Mouse (Mus musculus) kidney, adult 11 months (tissue): ENCODE data around the gene Fam198b.
A peak's percentile ranks its signal among the peaks of the same experiment; 100 is the strongest.

Experiments
- DNase-seq: peaks from one replicate; pipeline ENCODE4 v3.0.0; 2022

Gene Fam198b

DNA sequence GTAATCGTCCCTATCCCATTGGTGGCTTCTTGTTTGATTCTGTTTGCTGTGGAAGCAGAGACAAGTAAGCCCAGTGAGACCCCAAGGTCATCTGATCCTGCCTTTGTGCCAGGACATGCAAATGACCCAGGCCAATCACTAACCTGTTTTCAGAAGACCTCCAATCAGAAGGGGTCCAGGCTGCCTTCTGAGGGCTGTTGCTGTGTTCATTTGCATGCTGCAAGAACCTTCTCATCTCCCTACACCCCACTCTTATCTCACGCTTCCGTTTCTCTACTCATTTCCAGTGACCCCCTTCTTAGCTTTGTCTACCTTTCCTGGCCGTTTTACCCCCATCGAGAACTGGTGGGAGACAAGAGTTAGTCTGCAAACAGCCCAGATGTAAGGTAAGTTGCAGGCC is at the start of gene Fam198b:
Gene Fam198b, plus strand, starts transcription at position 229 of the 400 bp plus-strand sequence.
- DNase-seq = no peak

- DNase-seq = no peak
These were observed 45.6 kb upstream of the Fam198b start for GRCm38 (mm10) chr3:79838751-79839150.

DNA sequence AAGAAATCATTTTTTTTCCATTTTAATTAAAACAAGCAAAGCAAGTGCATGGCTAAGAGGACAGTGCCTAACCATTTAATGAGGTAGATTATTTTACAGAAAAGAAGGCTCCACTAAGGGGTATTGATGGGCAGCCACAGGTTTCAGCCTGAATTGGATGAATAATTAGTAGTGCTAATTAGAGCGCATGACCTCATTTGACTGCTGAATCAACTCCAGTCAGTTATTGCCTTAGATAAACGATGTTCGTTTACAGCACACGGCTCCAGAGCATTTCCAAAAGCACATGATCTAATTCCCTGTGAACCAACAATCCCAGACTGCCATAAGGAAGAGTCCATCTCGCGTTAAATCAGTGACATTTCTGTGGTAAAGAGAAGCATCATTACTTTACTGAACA is 42.9 kb upstream of the Fam198b start:
- DNase-seq = no peak

- peak; percentile 70 for DNase-seq
These were observed 42.2 kb upstream of the Fam198b start for GRCm38 (mm10) chr3:79842165-79842564.

- DNase-seq = peak; percentile 81
These were observed 41.7 kb upstream of the Fam198b start for GRCm38 (mm10) chr3:79842616-79843016.

DNA sequence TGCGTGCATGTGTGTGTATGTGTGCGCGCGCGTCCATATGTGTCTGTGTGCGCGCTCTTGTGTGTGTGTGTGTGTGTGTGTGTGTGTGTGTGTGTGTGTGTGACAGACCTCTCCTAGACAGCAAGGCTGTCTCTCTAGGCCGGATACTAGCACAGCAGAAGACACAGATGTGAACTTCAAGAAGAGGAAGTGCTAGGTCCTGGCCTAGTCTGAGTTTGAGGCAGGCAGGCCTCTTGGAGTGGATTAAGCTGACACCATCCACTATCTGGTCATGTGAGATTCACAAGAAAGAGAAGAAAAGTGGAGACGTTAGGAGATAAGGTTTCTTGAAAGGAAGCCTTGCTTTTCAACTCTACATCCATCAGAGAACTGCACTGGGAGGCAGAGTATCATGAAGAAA is 40.3 kb upstream of the Fam198b start:
- no peak for DNase-seq

DNA sequence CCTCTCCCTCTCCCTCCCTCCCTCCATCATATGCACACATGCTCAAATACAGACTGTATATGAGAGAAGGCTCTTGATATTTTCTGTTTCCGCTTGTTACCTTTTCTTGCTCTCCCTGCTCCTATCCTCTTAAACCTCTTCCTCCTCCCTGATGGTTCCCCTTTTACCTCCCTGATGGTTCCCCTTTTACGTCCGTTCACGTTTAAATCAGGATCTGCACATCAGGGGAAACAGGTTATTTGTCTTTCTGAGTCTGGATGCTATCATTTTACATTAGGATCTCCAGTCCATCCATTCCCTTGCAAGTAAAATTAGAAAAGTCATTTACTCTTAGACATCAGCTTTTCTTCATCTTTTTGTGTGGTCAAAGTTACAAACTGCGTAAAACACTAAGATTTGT is 37.7 kb upstream of the Fam198b start:
- DNase-seq = no peak

GRCm38 (mm10) chr3:79848841-79849240 is 35.5 kb upstream of the Fam198b start:
- DNase-seq = no peak

- DNase-seq = peak; percentile 78
These were observed 34.7 kb upstream of the Fam198b start for GRCm38 (mm10) chr3:79849621-79850020.

DNA sequence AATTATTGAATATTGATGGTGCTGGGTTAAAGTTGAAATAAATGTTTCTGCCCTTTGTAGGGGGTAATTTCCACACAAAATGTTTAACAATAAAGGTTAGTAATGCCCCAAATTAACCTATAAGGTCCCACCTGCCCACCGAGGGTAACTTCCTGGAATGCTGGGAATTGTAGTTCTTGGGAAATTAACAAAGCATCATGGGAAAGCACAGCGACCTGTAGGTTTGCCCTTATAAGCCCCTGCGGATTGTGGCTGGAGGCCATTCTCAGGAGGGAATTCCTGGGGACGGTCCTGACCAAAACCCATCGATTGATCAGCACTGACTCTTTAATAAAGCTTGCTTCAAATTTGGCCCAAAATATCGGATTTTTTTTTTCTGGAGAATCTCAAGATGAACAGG is 33.7 kb upstream of the Fam198b start:
- DNase-seq = no peak

DNA sequence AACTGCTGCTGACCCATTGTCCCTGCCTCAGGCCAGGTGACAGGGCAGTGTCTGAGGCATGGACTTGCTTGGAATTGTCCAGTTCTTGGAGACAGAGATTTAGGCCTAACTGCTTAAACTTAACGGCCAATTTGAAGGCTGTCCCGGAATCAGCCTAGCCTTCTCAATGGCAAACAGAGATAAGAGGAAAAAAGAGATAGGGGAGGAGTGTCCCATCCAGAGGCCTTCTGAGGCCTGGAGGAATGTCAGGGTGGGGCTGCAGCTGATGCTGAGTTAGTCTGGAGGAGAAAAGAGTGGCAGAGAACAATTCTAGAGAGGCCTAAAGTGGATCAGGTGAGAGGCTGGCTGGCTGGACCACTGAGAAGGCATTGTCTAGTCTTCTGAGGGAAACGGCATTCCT is 32.2 kb upstream of the Fam198b start:
- DNase-seq = no peak

GRCm38 (mm10) chr3:79852654-79853166 is 31.6 kb upstream of the Fam198b start, which contains the start of gene Tmem144:
Tmem144 (minus strand) TSS chr3:79852773.
- DNase-seq = no peak

GRCm38 (mm10) chr3:79857780-79858179 is 26.6 kb upstream of the Fam198b start:
- DNase-seq = no peak

GRCm38 (mm10) chr3:79858221-79858620 is 26.1 kb upstream of the Fam198b start:
- DNase-seq = no peak

DNA sequence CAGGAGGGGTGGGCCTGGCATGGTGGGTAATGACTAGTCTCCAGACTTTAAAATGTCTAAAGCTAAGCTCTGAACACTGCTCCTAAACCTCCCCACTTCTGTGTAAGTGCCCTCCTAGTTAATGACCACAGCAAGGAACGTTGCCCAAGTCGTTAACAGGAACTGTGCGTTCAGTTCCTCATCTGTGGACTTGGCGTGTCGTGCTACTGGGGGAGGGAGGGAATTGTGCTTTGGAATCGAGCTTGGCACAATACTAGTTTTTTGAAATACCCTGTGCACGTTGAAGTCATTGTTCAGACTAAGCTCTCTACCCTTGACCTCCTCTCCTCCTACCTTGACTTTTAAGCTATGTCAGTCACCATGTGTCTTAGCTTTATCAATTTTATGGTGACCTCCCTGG is 19.5 kb upstream of the Fam198b start:
- DNase-seq = no peak

DNA sequence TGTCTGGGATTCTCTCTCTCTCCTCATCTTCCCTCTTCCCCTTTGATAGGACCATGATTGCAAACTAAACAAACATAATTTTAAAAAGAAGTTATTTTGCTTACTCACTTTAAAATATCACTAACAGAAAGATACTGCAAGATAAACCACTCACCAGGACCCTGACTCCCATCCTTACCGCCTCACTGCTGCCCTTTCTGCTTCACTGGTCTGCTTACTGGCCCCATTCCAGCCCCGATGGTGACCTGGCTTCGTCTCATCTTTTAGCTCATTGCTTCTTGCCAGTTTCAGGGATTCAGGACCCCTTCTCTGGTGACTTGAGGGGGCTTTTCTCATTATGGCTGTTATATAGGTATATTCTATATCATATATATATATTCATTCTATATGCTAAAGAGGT is 18.2 kb upstream of the Fam198b start:
- peak; percentile 18 for DNase-seq

- no peak for DNase-seq
These were observed 17.8 kb upstream of the Fam198b start for GRCm38 (mm10) chr3:79866526-79866925.

GRCm38 (mm10) chr3:79867121-79867709 is 17.1 kb upstream of the Fam198b start:
- DNase-seq = no peak

DNA sequence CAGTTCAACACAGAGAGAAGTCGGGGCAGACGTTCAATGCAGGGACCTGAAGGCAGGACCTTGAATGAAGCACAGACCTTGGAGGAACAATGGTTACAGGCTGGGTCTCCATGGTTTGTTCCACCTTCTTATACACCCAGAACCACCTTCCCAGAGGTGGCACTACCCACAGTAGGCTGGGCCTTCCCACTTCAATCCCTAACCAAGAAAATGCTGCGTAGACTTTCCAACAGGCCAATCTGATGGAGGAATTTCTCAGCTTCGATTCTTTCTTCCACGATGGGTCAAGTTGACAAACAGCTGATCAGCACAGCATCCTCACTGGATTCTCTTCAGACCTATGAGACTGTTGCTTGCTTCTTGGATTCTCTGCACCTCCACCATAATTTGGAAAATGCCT is 8.9 kb upstream of the Fam198b start:
- DNase-seq = no peak

DNA sequence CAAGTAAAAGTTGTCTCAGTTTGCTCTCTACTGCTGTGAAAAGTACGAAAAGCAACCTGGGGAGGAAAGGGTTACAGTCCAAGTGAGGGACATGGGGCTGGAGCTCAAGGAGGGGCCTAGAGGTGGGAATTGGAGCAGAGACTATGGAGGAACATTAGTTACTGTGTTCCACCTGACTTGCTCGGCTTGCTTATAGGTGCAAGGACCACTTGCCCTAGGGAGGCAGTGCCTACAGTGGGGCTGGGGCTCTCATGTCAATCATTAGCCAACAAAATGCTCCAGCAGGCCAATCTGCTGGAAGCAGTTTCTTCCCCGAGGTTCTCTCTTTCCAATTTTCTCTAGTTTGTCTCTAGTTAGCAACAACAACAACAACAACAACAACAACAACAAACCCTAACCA is 6.0 kb upstream of the Fam198b start:
- no peak for DNase-seq

DNA sequence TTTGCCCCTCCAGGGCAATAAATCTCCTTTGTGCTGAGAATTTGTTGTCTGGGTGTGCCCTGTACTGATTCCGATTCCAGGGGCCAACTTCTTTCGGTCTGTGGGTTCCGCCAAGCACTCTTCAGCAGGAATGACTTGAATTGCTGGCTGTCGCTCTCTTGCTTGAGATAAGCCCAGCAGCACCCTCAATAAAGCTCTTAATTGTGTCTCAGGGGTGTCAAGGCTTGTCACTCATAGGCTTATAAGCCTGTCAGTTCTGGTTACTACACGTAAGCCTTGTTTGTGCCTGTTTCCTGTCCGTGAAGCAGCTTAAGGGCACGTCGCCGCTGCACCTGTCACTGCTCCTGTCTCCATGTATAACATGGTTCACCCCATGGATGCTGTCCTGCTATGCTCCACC is 5.1 kb upstream of the Fam198b start:
- DNase-seq = no peak

- DNase-seq = no peak
These were observed 2.7 kb upstream of the Fam198b start for GRCm38 (mm10) chr3:79881645-79882044.

DNA sequence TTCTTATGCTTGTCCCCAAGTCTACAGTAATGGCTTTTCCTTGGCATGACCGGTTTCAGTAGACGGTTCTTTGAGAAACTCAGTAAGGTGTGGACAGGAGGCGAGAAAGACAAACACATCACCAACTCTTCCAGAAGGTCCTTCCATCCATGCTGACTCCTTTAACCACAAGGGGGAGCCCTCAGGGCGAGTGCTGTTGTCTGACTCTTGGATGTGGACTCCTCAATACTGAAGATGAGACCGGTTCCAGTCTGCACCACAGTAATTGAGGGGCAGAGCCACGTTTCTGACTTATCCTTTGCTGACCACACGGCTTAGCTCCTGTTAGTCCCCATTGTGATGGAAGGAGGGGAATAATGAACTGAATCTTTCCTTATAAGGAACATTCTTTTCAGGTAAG is 1.2 kb upstream of the Fam198b start:
- DNase-seq = peak; percentile 37

GRCm38 (mm10) chr3:79884761-79885189 is 442 bp downstream of the Fam198b start:
- DNase-seq = no peak

GRCm38 (mm10) chr3:79885686-79886356 is 1.5 kb downstream of the Fam198b start:
- peak; percentile 15 for DNase-seq
